In the genomic region with DNA sequence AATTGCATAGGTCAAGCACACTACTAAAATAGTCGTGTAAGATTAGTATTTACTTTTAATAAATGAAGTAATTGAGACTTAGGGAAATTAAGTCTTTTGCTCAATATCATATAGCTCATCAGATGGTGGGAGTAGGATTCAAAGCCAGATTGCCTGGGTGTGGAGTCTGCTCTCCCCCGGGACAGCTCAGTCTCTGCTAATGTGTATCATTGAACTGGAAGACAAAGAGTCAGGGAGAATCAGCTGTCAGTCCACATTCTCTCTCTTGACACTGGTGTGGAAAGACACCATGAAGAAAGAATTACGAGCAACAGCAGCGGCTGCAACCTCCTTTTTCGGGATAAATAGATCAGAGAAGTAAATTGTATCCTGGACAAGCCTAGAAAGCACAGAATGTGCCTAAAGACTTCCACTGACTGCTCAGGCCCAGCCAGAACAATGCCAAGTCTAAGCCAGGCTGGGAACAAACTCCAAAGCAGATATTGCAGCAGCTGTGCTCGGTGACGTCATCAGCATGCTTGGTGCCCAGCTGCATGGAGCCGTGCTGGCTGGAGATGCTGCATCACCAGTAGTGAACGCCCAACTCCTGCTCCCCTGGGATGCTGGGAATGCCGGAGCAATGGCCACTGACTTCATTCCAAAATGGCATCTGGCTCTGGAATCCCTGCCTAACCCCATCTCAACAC, we compare ENCODE assay signal across 9 mouse cellular contexts. TPM values are rescaled to one million over a fixed set of nuclear protein-coding genes. Genes with fewer than 3 reads are reported as not detected.
DNase-seq lines count a peak whose midpoint lies in the region; ATAC-seq and TF ChIP-seq lines count a peak whose summit lies in the region.
"Had no signal": no experiment of that assay in that cellular context is flagged by ENCODE, and none has a peak within 500 bp of the region (broad histone marks: within the 10 kb centered on the region; RNA-seq: fewer than 3 reads in every experiment).

No protein-coding gene starts in this region.

- 18% methylated on average over 10 of the region's 10 CpGs for whole genome bisulfite sequencing in hindbrain, embryonic 16.5 days
- 44% methylated on average over 10 of the region's 10 CpGs for WGBS in midbrain, embryonic 12.5 days
- WGBS in stomach, postnatal 0 days = 61% methylated on average over 10 of the region's 10 CpGs

- no peak for TF ChIP-seq EP300 in stomach, postnatal 0 days (optimal IDR thresholded peaks at IDR 0.05)

- H3K9me3 ChIP-seq in hindbrain, embryonic 16.5 days (ENCODE audit: control insufficient read depth, low read length) = no peaks in the 10 kb centered on the region
- no peaks in the 10 kb centered on the region for H3K9me3 ChIP-seq in midbrain, embryonic 12.5 days
- no peaks in the 10 kb centered on the region for H3K9me3 ChIP-seq in stomach, postnatal 0 days (ENCODE audit: control insufficient read depth, low read length)

- H3K4me3 ChIP-seq in hindbrain, embryonic 16.5 days (ENCODE audit: low read length) = no peak overlapping the region
- H3K4me3 ChIP-seq in midbrain, embryonic 12.5 days = no peak overlapping the region
- no peak overlapping the region for H3K4me3 ChIP-seq in stomach, postnatal 0 days (ENCODE audit: low read depth, low read length)

- no peak overlapping the region; the same call in 1 of the 2 replicates for H3K9ac ChIP-seq in hindbrain, embryonic 16.5 days (ENCODE audit: low read depth, low read length)
- no peak overlapping the region for H3K9ac ChIP-seq in midbrain, embryonic 12.5 days (replicated peaks)
- no peak overlapping the region for H3K9ac ChIP-seq in stomach, postnatal 0 days (ENCODE audit: low read length)

- no peaks in the 10 kb centered on the region for H3K27me3 ChIP-seq in hindbrain, embryonic 16.5 days (replicated peaks; ENCODE audit: control insufficient read depth, insufficient read depth, low read length)
- no peaks in the 10 kb centered on the region; the same call in 1 of the 2 replicates for H3K27me3 ChIP-seq in midbrain, embryonic 12.5 days
- H3K27me3 ChIP-seq in stomach, postnatal 0 days (ENCODE audit: control insufficient read depth, insufficient read depth, low read length) = no peaks in the 10 kb centered on the region
- H3K27me3 ChIP-seq: CH12.LX had no signal

- no peaks in the 10 kb centered on the region for H3K36me3 ChIP-seq in hindbrain, embryonic 16.5 days (ENCODE audit: control insufficient read depth, insufficient read depth, low read length)
- no peaks in the 10 kb centered on the region for H3K36me3 ChIP-seq in midbrain, embryonic 12.5 days
- H3K36me3 ChIP-seq in stomach, postnatal 0 days (ENCODE audit: control insufficient read depth, insufficient read depth, low read length) = no peaks in the 10 kb centered on the region

- DNase-seq in embryo, embryonic 10 days (ENCODE audit: low spot score) = peak; percentile 64
- DNase-seq in embryo, embryonic 9.5 days (ENCODE audit: extremely low spot score) = no peak
- DNase-seq in adrenal gland, adult 2 months = peak; percentile 28
- peak; percentile 51 to 72 for DNase-seq in gastrocnemius, adult 8-10 months (ENCODE audit: low spot score in 2 of 2)
- DNase-seq in stomach, postnatal 0 days (ENCODE audit: low spot score) = peak; percentile 26
- no peak for DNase-seq in thymus, postnatal 0 days (ENCODE audit: low spot score)

- no peak overlapping the region for H3K4me2 ChIP-seq in hindbrain, embryonic 16.5 days (ENCODE audit: low read length)
- H3K4me2 ChIP-seq in midbrain, embryonic 12.5 days (replicated peaks) = peak overlapping the region; percentile 15; the same call in 1 of the 2 replicates
- H3K4me2 ChIP-seq in stomach, postnatal 0 days (replicated peaks; ENCODE audit: low read depth) = no peak overlapping the region

- no peak overlapping the region for H3K27ac ChIP-seq in hindbrain, embryonic 16.5 days (ENCODE audit: low read depth, low read length)
- peak overlapping the region; percentile 76 for H3K27ac ChIP-seq in midbrain, embryonic 12.5 days (replicated peaks)
- no peak overlapping the region for H3K27ac ChIP-seq in stomach, postnatal 0 days (replicated peaks)

- ATAC-seq in hindbrain, embryonic 16.5 days = peak; percentile 89
- peak; percentile 95 for ATAC-seq in midbrain, embryonic 12.5 days (ENCODE audit: low FRiP score, low read depth)
- no peak for ATAC-seq in stomach, postnatal 0 days (ENCODE audit: low FRiP score, low TSS enrichment)

- TF ChIP-seq CTCF in stomach, postnatal 0 days (IDR thresholded peaks at IDR 0.05; ENCODE audit: low read depth) = no peak

- H3K4me1 ChIP-seq in hindbrain, embryonic 16.5 days (ENCODE audit: control insufficient read depth, insufficient read depth, low read depth, low read length) = peaks cover 10% of the 10 kb centered on the region
- H3K4me1 ChIP-seq in midbrain, embryonic 12.5 days = peaks cover 7% of the 10 kb centered on the region; the same call in 1 of the 2 replicates
- no peaks in the 10 kb centered on the region for H3K4me1 ChIP-seq in stomach, postnatal 0 days (replicated peaks; ENCODE audit: control insufficient read depth, insufficient read depth)

RNA-seq across cellular contexts. Expression of a gene that starts 14.5 kb away (rescaled TPM):
- total RNA-seq in adrenal gland, adult 2 months (2021) = 100 to 1,000 TPM; 214 to 241 TPM
- 2.4 and 5.4 TPM in 2 replicates for polyA plus RNA-seq in adrenal gland, adult 2 months (2012; rRNA removed)
- total RNA-seq in gastrocnemius, adult 8-10 months (2022) = 100 to 1,000 TPM in 3 of 4 experiments, 10 to 100 TPM in 1; 78.9 to 137 (median 104) TPM
- polyA plus RNA-seq in hindbrain, embryonic 16.5 days (2015; fragmentation: Nextera tagmentation; extraction: Ambion mirVana) = 2.5 and 6.8 TPM in 2 replicates
- polyA plus RNA-seq in midbrain, embryonic 12.5 days (2016; fragmentation: Nextera tagmentation; extraction: Ambion mirVana) = 2.1 and 2.6 TPM in 2 replicates
- polyA plus RNA-seq in stomach, postnatal 0 days (2015; fragmentation: Nextera tagmentation; extraction: Ambion mirVana) = 4.2 and 8.9 TPM in 2 replicates
- 6.2 and 9.8 TPM in 2 replicates for polyA plus RNA-seq in thymus, postnatal 0 days (2015; fragmentation: Nextera tagmentation; extraction: Ambion mirVana)

Comparison
In these comparisons a context has a peak if more than half of its experiments do, and no peak if none do; other contexts are left out.
1. DNase-seq: peak in embryo, embryonic 10 days (single experiment), adrenal gland, adult 2 months (single experiment), gastrocnemius, adult 8-10 months (2 of 2) and stomach, postnatal 0 days (single experiment); none in embryo, embryonic 9.5 days (single experiment) and thymus, postnatal 0 days (single experiment).